Mouse (Mus musculus) layer of hippocampus, adult 11-12 months (tissue): ENCODE results near the gene Aym1.
"Not testable (repeated sequence)": the region's sequence is repeated elsewhere in the genome, so short reads cannot be mapped to it uniquely, and the experiment has no call there.

ENCODE experiments used
- DNase-seq: peaks from one replicate; pipeline ENCODE4 v3.0.0; 2022; ENCODE audit warnings: low spot score

The Aym1 gene

DNA sequence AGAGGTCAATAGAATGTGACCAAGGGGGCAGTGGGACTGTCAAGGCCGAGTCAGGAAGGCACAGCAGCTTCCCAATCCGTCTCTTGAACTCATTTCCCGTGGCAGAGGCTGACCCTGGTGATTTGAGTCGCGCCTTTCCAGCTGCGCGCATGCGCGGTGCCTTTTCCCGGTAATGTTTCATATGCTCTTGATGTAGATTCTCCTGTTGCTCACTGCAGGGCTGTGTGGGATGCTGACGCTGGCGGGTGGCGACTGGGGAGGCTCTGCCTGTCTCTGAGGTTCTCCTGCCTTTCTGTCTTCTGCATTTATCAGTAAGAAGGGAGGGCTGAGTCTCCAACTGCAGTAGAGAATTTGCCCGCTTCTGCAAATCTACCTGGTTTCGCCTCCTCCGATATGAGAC, 2.8 kb upstream of the Aym1 start:
- peak; percentile 48 for DNase-seq

DNA sequence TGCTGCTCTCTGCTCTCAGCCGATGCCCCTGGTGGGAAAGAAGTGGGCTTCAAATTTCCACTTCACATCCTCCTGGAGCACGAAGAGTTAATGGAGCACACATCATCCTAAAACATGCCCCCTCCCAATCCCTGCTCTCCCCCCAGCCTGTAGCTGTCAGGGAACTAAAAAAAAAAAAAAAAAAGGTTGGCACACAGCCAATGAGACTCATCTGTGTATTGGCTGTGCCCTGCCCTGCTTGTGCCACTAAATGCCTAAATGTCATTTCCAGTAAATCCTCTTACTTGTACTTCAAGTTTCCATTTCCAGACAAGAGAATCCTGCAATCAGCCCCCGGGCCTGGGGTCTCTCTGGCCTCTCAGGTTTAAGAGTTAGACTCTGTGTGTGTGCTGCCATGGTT, 562 bp downstream of the Aym1 start:
- DNase-seq = no peak

DNA sequence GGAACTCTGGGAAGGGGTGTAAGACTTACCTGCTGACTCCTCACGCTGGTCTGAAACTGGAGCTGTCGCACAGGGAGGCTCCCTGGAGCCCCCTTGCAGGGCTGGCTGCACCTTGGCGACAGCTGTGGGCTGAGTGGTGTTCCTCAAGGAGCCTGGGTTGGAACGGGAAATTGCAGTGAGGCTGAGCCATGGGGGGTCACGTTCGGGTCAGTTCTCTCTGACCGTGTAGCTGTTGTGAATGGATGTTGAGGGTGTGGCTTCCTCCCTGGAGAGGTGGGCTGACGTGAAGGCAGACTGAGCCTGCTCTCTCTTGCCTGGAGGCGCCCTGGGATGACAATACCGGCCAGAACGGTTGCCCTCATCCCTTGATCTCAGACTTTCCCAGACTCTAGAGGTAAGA, 1.7 kb downstream of the Aym1 start:
- DNase-seq = no peak

DNA sequence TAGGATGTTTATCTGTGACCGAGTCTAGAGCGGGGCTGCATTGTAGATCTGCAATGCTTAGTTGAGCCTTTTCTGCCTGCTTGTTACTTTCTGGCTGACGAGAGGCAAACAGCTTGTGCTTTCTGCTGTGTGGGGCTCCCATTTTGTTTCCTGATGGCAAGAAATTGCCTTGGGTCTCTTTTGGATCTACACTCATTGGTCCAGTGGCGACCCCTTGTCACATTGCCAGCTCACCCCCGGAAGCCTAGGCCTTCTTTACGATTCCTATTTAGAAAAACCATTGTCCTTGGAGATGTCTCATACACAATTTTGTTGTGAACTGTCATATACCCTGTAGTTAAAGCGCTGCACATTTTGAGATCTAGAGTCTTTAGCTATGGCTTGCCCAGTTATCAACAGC, 4.2 kb downstream of the Aym1 start:
- DNase-seq = no peak

DNA sequence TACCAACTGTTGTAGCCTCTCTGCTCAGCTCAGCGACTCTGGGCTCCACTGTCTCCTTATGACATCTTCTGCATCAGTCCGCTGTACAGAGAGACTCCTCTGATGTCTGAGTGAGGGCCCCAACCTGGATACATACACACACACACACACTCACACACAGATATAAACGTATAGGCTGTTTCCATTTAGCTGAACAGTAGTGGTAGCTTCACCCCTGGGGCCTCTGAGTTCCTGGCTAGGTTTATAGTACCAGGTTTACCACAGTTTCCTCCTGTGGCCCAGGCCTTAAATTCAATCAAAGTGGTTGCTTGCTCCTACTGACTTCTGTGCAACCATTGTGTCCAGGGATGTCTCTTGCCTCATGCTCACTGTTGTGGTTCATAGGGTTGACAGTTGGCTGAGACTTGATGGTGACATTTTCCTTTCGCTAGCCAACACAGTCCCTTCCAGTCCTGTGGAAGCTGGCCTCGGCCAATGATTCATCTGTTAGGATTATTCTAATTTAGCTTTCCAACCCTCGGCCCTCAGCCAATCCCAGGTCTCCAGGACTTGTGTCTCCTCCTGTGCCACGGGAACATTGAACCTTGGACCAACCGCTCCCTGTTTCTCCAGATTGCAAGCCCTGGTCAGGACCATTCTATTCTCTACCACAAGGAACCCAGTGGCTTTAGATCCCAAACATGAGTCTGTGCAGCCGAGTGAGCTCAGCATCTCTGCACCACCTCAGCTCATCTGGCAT, 5.3 kb downstream of the Aym1 start:
- no peak for DNase-seq

DNA sequence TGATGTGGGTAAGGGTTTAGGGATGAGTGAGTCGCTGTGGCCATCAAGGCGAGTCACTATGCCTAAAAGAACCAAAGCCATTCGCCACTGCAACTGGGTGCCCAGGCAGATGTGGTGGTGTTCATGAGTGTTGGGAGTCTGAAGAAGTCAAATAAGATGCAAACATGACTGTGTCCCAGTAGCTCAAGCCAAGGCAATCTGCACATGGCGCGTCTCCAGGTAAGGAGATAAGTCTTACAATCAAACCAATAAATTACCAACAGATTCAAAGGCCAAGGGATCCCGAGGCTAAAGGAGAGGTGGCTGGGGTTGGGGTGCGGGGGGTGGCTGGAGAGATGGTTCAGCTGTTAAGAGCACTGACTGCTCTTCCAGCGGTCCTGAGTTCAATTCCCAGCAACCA, 6.1 kb downstream of the Aym1 start:
- DNase-seq = no peak

DNA sequence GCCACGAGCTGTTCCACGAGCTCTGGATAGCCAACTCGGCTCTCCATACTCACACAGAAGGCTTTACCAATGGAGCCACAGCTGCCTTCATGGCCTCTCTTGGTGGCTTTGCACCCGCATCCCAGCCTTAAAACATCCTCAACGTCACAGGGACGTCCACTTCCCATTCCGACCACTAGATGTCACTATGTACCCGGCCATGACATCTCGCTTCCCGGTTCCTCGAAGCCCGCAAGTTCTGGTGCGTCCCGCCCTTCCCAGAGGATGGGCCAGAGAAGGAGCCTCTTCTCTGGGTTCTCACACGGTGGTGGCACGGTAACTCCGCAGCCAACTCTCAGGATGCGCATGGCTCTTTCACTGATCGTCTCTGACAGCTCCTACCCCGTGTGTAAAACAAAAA, 8.8 kb downstream of the Aym1 start:
- DNase-seq = peak; percentile 89

DNA sequence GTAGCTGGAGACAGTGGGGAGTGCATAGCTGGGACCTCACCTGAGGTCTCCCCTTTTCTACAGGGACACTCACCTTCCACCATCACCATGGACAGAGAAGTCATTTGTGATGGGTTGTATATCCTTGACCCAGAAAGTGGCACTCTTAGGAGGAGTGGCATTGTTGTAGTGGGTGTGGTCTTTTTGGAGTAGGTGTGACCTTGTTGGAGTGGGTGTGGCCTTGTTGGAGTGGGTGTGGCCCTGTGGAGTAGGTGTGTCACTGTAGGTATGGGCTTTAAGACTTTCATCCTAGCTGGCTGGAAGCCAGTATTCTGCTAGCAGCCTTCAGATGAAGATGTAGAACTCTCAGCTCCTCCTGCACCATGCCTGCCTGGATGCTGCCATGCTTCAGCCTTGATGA, 10.6 kb downstream of the Aym1 start:
- not testable (repeated sequence) for DNase-seq

DNA sequence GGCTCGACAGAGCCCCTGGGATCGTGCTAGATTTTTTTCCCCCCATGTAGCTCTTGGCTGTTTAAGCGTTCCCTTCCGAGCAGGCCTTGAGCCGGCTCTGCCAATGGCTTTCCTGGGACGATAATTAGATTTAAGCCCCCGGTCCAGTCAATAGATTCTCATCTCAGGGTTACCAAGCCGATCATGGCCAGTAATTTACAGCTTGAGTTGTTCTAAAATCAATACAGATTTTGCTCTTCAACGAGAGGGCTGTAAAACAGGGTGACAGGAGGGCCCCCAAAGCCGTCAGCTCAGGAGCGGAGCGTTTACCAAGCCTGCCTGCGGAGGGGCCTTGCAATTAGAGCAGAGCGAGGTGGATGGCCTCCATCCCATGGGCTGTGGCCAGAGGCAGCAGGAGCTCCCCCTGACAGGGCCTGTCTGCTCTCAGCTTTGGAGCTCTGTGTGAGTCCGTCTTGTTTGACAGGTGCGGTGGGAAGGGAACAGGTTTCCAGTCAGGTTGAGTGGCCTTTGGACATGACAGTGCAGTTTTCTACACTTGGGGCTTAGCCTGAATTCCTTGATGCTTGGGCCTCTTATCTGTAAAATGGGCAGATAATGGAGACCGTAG, 12.3 kb downstream of the Aym1 start:
- DNase-seq = no peak

DNA sequence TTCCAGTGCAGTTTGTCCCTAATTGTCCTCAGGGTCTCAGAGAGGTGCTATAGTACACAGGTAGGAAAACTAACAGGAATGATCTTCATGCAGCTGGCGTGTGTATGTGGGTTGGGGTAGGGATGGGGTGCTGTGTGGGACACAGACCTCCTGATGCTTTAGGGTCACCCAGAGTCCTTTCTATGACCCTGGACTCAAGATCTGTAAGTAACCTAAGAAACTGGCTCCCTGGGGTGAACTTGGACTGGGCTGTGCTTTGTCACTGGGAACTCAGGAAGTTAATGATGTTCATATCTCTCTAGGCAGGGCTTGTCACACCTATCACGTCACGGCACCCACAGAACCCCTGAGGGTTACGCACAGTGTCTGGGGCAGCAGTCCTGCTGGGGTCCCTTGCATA, 15.4 kb downstream of the Aym1 start:
- DNase-seq = no peak

DNA sequence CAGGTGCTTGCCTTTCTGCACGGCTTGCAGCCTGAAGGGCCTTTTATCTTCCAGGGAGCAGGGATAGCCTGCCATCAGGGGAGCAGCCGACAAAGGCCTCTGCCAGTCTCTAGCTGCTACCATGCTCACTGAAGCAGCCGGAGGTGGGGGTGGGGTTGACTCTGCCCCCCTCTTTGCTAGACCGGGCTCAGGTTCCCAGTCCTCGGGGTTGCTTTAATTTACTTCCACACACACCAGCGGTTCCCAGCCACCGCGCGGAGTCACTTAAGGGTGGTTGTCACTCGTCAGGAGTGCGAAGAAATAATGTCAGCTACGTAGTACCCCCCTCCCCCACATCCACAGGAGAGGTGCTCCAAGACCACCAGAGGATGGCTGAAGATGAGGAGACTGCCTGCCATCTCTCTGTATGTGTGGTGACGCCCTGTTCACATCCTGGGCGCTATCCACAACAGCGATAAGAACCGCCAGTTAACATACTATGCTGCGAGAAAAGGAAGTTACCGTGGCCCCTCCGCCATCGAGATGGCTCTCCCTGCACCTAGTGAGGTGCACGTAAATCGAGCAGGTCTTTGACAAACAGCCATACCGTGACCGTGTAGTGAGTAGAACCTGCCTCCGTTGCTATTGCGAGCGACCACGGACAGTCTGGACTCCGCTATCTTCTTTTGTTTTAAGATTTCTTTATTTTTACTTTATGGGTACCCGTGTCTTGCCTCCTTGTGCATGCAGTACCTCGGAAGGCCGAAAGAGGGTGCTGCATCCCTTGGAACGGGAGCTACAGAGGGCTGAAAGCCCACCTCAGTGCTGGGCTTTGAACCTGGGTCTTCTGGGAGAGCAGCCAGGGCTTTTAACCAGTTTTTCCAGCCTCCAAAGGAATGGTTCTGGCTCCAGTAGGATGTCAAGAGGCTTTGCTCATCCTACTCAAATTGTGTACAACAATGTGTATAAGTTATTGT, 16.2 kb downstream of the Aym1 start:
- DNase-seq = peak; percentile 81

DNA sequence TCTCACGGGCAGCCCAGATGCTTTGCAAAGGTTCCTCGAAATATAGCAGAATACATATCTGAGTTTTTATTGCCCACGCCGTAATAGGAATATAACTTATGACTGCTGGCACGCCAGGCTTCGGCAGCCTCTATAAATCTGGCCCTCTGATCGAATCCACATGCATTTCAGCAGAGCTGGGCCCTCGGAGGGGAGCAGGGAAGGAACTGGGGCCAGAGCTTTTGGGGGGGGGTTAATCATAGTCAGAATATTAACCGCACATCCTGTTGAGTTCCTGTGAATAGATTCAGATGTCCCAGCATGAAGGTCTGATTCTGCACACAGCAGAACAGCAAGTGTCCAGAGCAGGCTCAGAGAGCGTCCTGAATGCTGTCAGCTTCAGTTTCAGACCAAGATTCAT, 17.2 kb downstream of the Aym1 start:
- DNase-seq = no peak

DNA sequence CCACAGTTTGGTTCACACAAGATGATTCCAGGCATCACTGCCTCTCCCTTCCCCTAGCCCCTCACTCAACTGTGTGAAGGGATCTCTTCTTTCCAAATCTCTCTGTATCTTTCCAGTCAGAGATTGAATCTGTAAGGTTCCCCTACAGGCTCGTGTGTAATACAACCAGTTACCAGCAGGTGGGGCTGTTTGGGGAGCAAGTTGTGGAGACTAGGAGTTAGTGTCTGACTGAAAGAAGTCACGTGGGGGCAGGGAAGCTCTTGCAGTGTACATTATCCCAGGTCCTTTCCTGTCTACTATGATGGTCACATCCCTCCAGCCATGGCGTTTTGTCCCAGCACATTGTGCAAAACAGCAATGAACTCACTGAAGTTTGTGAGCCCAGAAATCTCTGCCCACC, 18.7 kb downstream of the Aym1 start:
- DNase-seq = peak; percentile 68

DNA sequence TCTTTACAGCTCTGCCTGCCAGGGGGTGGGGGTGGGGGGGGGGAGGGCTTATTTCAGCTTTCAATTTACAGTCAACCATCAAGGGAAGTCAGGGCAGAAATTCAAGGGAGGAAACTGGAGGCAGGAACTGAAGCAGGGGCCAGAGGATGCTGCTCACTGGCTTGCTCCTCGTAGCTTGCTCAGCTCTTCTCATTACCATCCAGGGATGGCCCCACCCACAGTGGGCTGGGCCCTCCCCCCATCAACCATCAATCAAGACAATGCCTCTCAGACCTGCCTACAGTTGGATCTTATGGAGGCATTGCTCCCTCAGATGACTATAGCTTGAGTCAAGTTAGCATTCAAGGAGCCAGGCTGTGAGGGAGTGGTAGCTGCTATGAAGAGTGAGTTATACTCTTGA, 19.2 kb downstream of the Aym1 start:
- no peak for DNase-seq

DNA sequence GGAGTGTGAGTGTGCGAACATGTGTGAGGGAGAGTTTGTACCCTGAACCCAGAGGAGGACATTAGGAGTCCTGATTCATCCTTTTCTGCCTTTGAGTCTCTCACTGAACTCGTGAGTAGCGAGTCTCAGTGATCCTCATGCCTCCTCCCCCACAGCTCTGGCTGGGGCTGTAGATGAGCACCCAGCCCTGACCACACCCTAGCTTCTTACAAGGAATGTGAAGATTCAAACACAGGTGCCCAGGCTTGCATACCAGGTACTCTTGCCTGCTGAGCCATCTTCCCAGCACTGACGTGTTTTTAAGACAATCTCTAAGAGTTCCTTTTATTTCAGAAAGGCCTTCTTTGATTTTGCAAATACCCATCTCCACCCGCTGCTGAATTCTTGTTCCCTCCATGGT, 22.3 kb downstream of the Aym1 start:
- no peak for DNase-seq

DNA sequence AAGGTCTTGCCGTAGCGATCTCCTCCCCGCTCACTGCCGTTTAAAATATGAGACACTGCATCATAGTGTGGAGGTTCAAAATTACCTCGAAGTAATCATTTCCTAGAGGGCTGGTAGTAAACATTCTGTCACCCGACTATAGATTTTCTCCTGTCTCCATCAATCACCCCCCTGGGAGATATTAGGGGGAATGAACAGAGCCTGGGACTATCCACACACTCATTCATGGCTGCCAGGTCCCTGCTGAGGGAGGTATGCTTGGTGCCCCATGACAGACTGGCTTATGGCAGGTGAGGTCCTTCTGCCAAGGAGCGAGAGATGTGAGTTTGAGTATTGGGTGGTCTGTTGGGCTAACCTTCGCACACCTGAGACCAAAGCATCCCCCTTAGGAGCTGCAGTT, 23.5 kb downstream of the Aym1 start:
- no peak for DNase-seq

DNA sequence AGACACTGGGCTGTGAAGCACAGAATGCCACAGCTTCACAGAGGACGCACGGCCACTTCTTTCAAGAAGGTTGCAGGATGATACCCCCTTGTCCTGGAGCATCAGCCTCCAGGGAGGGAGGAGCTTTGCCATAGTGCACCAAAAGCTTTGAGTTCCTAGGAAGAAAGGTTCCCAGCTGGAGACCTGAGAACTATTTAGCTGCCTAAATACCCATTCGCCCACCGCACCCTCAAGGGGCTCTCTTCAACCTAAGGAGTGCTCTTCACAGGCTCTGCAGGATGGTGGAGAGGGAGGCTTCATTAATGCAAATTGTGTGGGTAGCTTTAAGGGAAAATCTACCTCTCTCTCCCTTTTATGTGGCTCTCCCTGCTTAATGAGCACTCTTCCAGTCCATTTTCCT, 25.5 kb downstream of the Aym1 start:
- no peak for DNase-seq

DNA sequence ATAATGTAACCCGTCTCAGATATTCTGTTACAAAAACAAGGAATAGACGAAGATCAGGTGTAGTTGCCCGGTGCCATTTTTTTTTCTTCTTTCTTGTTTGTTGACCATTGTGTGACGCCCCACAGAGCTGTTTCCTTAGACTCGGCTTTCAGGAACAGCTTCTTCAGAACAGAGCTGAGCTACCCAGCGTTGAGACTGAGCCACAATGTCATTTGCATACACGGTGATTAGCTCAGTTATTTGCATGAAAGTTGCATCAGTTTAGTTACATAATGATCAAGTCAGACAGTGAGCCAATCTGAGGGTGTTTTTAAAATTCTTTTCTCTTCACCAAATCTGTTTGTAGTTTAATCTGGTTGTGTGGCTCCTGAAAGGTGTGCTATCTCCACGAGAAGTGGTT, 36.7 kb downstream of the Aym1 start:
- DNase-seq = peak; percentile 43

DNA sequence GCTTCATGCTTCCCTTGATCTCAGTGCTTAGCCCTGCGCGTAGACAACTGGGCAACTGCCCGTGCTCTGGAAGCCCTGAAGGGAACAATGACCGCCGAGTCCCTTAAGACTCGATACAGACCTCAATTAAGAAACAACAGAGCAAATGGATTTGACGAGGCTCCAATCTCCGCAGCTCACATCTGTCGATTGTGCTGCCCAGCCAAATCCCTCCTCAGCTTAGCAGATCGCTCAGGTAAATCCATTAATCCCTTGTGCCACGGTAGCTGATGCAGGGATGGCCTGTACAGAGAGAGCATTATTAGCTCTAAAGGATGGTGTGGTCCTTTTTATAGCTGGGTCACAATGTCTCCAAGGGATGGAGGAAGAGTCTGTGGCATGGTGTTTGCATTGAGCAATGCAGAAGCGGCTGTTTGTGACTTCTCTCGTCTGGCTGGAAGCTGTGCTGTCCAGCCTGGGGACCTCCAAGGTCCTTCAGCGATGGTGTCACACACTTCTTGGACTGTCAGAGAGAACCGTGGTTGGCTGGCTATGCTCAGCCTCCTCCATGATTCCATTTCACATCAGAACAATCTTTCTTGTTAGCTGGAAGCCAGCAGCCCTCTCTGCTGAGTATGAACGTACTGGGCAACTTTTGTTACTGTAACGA, 39.3 kb downstream of the Aym1 start:
- no peak for DNase-seq

DNA sequence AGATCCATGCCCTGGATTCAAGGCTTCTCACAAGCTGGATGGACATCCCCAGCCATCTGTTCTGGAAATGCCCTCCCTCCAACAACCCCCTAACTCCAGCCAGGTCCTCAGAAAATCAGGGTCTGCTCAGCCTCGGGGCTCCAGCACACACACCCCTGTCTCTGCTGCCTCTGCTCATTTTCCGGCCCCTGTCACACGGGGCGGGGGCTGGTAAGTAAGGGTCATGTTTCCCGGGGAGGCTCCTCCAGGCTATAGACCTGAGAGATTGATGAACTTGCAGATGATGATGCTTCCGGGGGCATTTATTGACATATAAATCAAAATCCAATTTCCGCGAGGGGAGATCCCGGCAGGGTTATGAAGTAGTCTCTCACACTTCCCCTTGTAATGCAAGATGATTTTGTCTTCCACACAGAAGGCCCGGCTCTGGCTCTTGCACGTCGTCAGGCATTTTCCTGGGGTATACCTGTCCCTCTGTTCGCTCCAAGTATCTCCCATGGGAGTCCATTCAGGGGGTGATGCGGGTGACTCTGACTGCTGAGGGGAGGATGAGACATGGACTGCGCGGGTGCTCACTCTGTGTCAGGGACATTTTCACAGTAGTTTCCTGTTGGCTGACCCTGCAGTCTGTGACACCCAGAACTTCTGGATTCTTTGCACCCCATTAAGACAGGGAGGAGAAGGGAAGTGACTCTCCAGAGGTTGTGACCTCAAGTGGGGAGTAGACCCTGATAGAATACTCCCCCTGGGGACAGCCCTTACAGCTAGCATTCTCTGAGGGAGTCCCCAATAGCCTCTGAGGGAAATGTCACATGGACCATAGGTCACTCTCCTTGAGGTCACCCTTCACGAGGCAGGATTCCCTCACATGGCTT, 40.6 kb downstream of the Aym1 start:
- no peak for DNase-seq

DNA sequence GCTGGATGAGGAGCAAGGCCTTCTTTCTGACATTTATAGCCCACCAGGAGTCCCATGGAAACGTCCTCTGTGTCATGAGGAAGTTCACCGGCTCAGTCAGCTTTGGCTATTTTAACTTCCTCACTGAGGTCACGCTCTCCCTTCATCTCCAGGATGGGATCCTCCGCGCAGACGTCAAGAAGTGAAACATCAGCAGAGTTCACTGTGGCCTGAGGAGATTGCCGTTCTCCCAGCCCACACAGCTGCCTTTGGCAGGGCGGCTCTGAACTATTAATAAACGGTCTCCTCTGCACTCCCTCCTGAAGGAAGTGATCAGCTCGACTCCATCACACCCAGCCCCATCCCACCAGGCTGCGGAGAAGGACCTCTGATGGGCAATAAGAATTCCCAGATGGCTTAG, 45.6 kb downstream of the Aym1 start:
- DNase-seq = peak; percentile 24

DNA sequence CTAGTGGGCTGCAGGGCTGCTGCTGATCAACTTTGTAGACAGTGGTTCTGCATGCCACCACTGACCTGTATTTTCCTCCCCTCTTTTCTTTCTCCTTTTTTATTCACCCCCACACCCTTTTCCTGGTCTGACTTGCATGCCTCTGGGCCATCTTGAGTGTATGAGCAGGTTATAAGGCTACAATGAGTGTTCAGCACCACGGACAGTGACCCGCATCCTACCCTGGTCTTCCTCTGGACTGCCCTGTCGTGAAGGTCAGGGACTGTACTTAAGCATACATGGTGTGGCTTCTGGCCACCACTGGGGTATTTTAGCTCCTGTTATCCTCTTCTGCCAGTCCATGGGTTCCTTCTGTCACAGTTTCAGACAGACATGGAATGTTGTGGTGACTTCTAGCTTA, 50.3 kb downstream of the Aym1 start:
- no peak for DNase-seq
